Mouse (Mus musculus): ENCODE measurements around the gene Tmem135. TPM values are rescaled to one million over a fixed set of nuclear protein-coding genes. Genes with fewer than 3 reads are reported as not detected.

Tmem135 gene
- polyA plus RNA-seq, 1 experiment from 2014 or later = 25.2 TPM

GRCm38 (mm10) chr7:89417707-89418106 lies 13.7 kb upstream of the Tmem135 start:
- H3K9me3 ChIP-seq (replicated peaks) = no peaks in the 10 kb centered on the region
- H3K27me3 ChIP-seq = 0 out of 2 replicates have a peak, but pooled peaks cover 3% of the 10 kb centered on the region
- no peak for ATAC-seq (ENCODE audit: insufficient number of reproducible peaks, low FRiP score, low TSS enrichment, low read depth)
- WGBS = 79% methylated on average over 2 of the region's 2 CpGs
- H3K36me3 ChIP-seq = no peaks in the 10 kb centered on the region
- no peak overlapping the region for H3K9ac ChIP-seq
- peaks cover 12% of the 10 kb centered on the region; the same call in 1 of the 2 replicates for H3K4me1 ChIP-seq
- H3K4me3 ChIP-seq (replicated peaks) = no peak overlapping the region
- H3K4me2 ChIP-seq (replicated peaks) = no peak overlapping the region
- no peak overlapping the region for H3K27ac ChIP-seq (replicated peaks)

- no peak for ATAC-seq (ENCODE audit: insufficient number of reproducible peaks, low FRiP score, low TSS enrichment, low read depth)
- H3K4me2 ChIP-seq (replicated peaks) = no peak overlapping the region
- no peak overlapping the region for H3K4me3 ChIP-seq (replicated peaks)
- peaks cover 12% of the 10 kb centered on the region; the same call in 1 of the 2 replicates for H3K4me1 ChIP-seq
- no peaks in the 10 kb centered on the region for H3K9me3 ChIP-seq (replicated peaks)
- no peak overlapping the region for H3K27ac ChIP-seq (replicated peaks)
- H3K36me3 ChIP-seq = no peaks in the 10 kb centered on the region
- no peak overlapping the region for H3K9ac ChIP-seq
- 64% methylated on average over 4 of the region's 4 CpGs for WGBS
- 0 out of 2 replicates have a peak, but pooled peaks cover 3% of the 10 kb centered on the region for H3K27me3 ChIP-seq
Measured at GRCm38 (mm10) chr7:89416027-89416426, 12.0 kb upstream of the Tmem135 start.

- Histone ChIP-seq H3K4me1 (peaks cover 3% of the 10 kb centered on the region; the same call in 1 of the 2 replicates), H3K4me2 (replicated peaks) (no peak overlapping the region), H3K9me3 (replicated peaks) (no peaks in the 10 kb centered on the region), H3K9ac (no peak overlapping the region), H3K27ac (replicated peaks) (no peak overlapping the region), H3K4me3 (replicated peaks) (no peak overlapping the region), H3K27me3 (0 out of 2 replicates have a peak, but pooled peaks cover 3% of the 10 kb centered on the region), H3K36me3 (peaks cover 3% of the 10 kb centered on the region; the same call in 1 of the 2 replicates)
- WGBS = 80% methylated on average over 7 of the region's 7 CpGs
- ATAC-seq (ENCODE audit: insufficient number of reproducible peaks, low FRiP score, low TSS enrichment, low read depth) = no peak
Measured at GRCm38 (mm10) chr7:89412094-89412493, 8.1 kb upstream of the Tmem135 start.

- 82% methylated on average over 3 of the region's 3 CpGs for WGBS
- Histone ChIP-seq H3K4me1 (peaks cover 3% of the 10 kb centered on the region; the same call in 1 of the 2 replicates), H3K27me3 (0 out of 2 replicates have a peak, but pooled peaks cover 3% of the 10 kb centered on the region), H3K36me3 (peaks cover 3% of the 10 kb centered on the region; the same call in 1 of the 2 replicates), H3K9ac (no peak overlapping the region), H3K4me2 (replicated peaks) (no peak overlapping the region), H3K27ac (replicated peaks) (no peak overlapping the region), H3K4me3 (replicated peaks) (no peak overlapping the region), H3K9me3 (replicated peaks) (no peaks in the 10 kb centered on the region)
- ATAC-seq (ENCODE audit: insufficient number of reproducible peaks, low FRiP score, low TSS enrichment, low read depth) = no peak
Measured at GRCm38 (mm10) chr7:89411346-89411745, 7.3 kb upstream of the Tmem135 start.

- H3K4me2 ChIP-seq (replicated peaks) = no peak overlapping the region
- 71% methylated on average over 4 of the region's 4 CpGs for WGBS
Measured at GRCm38 (mm10) chr7:89410294-89410693, 6.3 kb upstream of the Tmem135 start.

GRCm38 (mm10) chr7:89407006-89407940 lies 3.3 kb upstream of the Tmem135 start:
- Histone ChIP-seq H3K4me2 (replicated peaks) (no peak overlapping the region), H3K9ac (no peak overlapping the region), H3K4me3 (replicated peaks) (no peak overlapping the region), H3K9me3 (replicated peaks) (no peaks in the 10 kb centered on the region), H3K27ac (replicated peaks) (no peak overlapping the region), H3K4me1 (peaks cover 16% of the 10 kb centered on the region), H3K27me3 (0 out of 2 replicates have a peak, but pooled peaks cover 5% of the 10 kb centered on the region), H3K36me3 (peaks cover 3% of the 10 kb centered on the region; the same call in 1 of the 2 replicates)
- ATAC-seq (ENCODE audit: insufficient number of reproducible peaks, low FRiP score, low TSS enrichment, low read depth) = no peak
- WGBS = 85% methylated on average over 24 of the region's 24 CpGs

More at GRCm38 (mm10) chr7:89410294-89410693, 6.3 kb upstream of the Tmem135 start:
- peaks cover 3% of the 10 kb centered on the region; the same call in 1 of the 2 replicates for H3K36me3 ChIP-seq
- no peak for ATAC-seq (ENCODE audit: insufficient number of reproducible peaks, low FRiP score, low TSS enrichment, low read depth)
- 0 out of 2 replicates have a peak, but pooled peaks cover 3% of the 10 kb centered on the region for H3K27me3 ChIP-seq
- peaks cover 8% of the 10 kb centered on the region; the same call in 1 of the 2 replicates for H3K4me1 ChIP-seq
- H3K9me3 ChIP-seq (replicated peaks) = no peaks in the 10 kb centered on the region
- H3K9ac ChIP-seq = no peak overlapping the region
- H3K27ac ChIP-seq (replicated peaks) = no peak overlapping the region
- H3K4me3 ChIP-seq (replicated peaks) = no peak overlapping the region

GRCm38 (mm10) chr7:89406011-89406410 lies 2.0 kb upstream of the Tmem135 start:
- Histone ChIP-seq H3K4me1 (peaks cover 16% of the 10 kb centered on the region), H3K27me3 (0 out of 2 replicates have a peak, but pooled peaks cover 10% of the 10 kb centered on the region), H3K4me2 (replicated peaks) (peak overlapping the region; percentile 24), H3K36me3 (peaks cover 3% of the 10 kb centered on the region; the same call in 1 of the 2 replicates), H3K27ac (replicated peaks) (no peak overlapping the region), H3K9ac (no peak overlapping the region), H3K4me3 (replicated peaks) (peak overlapping the region; percentile 29), H3K9me3 (replicated peaks) (no peaks in the 10 kb centered on the region)
- 14% methylated on average over 1 of the region's 1 CpGs for WGBS
- ATAC-seq (ENCODE audit: insufficient number of reproducible peaks, low FRiP score, low TSS enrichment, low read depth) = no peak

- ATAC-seq (ENCODE audit: insufficient number of reproducible peaks, low FRiP score, low TSS enrichment, low read depth) = no peak
- no peaks in the 10 kb centered on the region for H3K9me3 ChIP-seq (replicated peaks)
- peak overlapping the region; percentile 99 for H3K4me2 ChIP-seq (replicated peaks)
- 0 out of 2 replicates have a peak, but pooled peaks cover 10% of the 10 kb centered on the region for H3K27me3 ChIP-seq
- peak overlapping the region; percentile 74 for H3K9ac ChIP-seq
- WGBS = 1% methylated on average over 35 of the region's 35 CpGs
- peak overlapping the region; percentile 77 for H3K4me3 ChIP-seq (replicated peaks)
- H3K27ac ChIP-seq (replicated peaks) = peak overlapping the region; percentile 75
- H3K36me3 ChIP-seq = peaks cover 3% of the 10 kb centered on the region; the same call in 1 of the 2 replicates
- H3K4me1 ChIP-seq = peaks cover 16% of the 10 kb centered on the region
Measured at GRCm38 (mm10) chr7:89404734-89405440, 865 bp upstream of the Tmem135 start.

GRCm38 (mm10) chr7:89403053-89403972 lies 709 bp downstream of the Tmem135 start:
- Histone ChIP-seq H3K27me3 (0 out of 2 replicates have a peak, but pooled peaks cover 10% of the 10 kb centered on the region), H3K27ac (replicated peaks) (peak overlapping the region; percentile 79), H3K4me3 (replicated peaks) (peak overlapping the region; percentile 77), H3K9ac (peak overlapping the region; percentile 26; the same call in 1 of the 2 replicates), H3K4me1 (peaks cover 16% of the 10 kb centered on the region), H3K9me3 (replicated peaks) (no peaks in the 10 kb centered on the region), H3K4me2 (replicated peaks) (peak overlapping the region; percentile 99), H3K36me3 (peaks cover 3% of the 10 kb centered on the region; the same call in 1 of the 2 replicates)
- peak; percentile 84 for ATAC-seq (ENCODE audit: insufficient number of reproducible peaks, low FRiP score, low TSS enrichment, low read depth)
- WGBS = 5% methylated on average over 52 of the region's 52 CpGs

GRCm38 (mm10) chr7:89401936-89402335 lies 2.1 kb downstream of the Tmem135 start:
- Histone ChIP-seq H3K27ac (replicated peaks) (no peak overlapping the region), H3K36me3 (no peaks in the 10 kb centered on the region), H3K27me3 (0 out of 2 replicates have a peak, but pooled peaks cover 10% of the 10 kb centered on the region), H3K9me3 (replicated peaks) (no peaks in the 10 kb centered on the region), H3K9ac (no peak overlapping the region), H3K4me2 (replicated peaks) (no peak overlapping the region), H3K4me1 (peaks cover 16% of the 10 kb centered on the region), H3K4me3 (replicated peaks) (no peak overlapping the region)
- ATAC-seq (ENCODE audit: insufficient number of reproducible peaks, low FRiP score, low TSS enrichment, low read depth) = no peak
- 62% methylated on average over 3 of the region's 3 CpGs for WGBS
